Mouse (Mus musculus) liver, adult (tissue): Measurements from ENCODE around the gene C030005K15Rik.
"Not testable (repeated sequence)": the region's sequence is repeated elsewhere in the genome, so short reads cannot be mapped to it uniquely, and the experiment has no call there.

Experiments used
- GATA4 ChIP-seq: IDR thresholded peaks from 2 replicates; pipeline ENCODE4 v1.6.1; 2014; ENCODE audit warnings: mild to moderate bottlenecking, low read length; ENCODE audit not compliant: insufficient replicate concordance

C030005K15Rik gene

GRCm38 (mm10) chr10:97726655-97727054 lies at the start of gene C030005K15Rik:
TSS of gene C030005K15Rik (minus strand) at chr10:97726755.
- not testable (repeated sequence) for TF ChIP-seq GATA4

- no peak for TF ChIP-seq GATA4
These were observed 41.7 kb upstream of the C030005K15Rik start for GRCm38 (mm10) chr10:97768171-97768749.

GRCm38 (mm10) chr10:97753821-97754220 lies 27.3 kb upstream of the C030005K15Rik start:
- no peak for TF ChIP-seq GATA4

GRCm38 (mm10) chr10:97747231-97747630 lies 20.7 kb upstream of the C030005K15Rik start:
- TF ChIP-seq GATA4 = no peak

- TF ChIP-seq GATA4 = no peak
These were observed 626 bp downstream of the C030005K15Rik start for GRCm38 (mm10) chr10:97725929-97726328.

GRCm38 (mm10) chr10:97722709-97723108 lies 3.8 kb downstream of the C030005K15Rik start:
- no peak for TF ChIP-seq GATA4

- TF ChIP-seq GATA4 = no peak
These were observed 5.9 kb downstream of the C030005K15Rik start for GRCm38 (mm10) chr10:97720625-97721024.

- no peak for TF ChIP-seq GATA4
These were observed 8.5 kb downstream of the C030005K15Rik start for GRCm38 (mm10) chr10:97718021-97718420.

- TF ChIP-seq GATA4 = no peak
These were observed 9.3 kb downstream of the C030005K15Rik start for GRCm38 (mm10) chr10:97717233-97717632.

- no peak for TF ChIP-seq GATA4
These were observed 11.2 kb downstream of the C030005K15Rik start for GRCm38 (mm10) chr10:97715289-97715906.

GRCm38 (mm10) chr10:97714584-97714983 lies 12.0 kb downstream of the C030005K15Rik start:
- no peak for TF ChIP-seq GATA4

- no peak for TF ChIP-seq GATA4
These were observed 13.9 kb downstream of the C030005K15Rik start for GRCm38 (mm10) chr10:97712687-97713086.

- no peak for TF ChIP-seq GATA4
These were observed 22.0 kb downstream of the C030005K15Rik start for GRCm38 (mm10) chr10:97704562-97704961.

- no peak for TF ChIP-seq GATA4
These were observed 24.2 kb downstream of the C030005K15Rik start for GRCm38 (mm10) chr10:97702321-97702720.

GRCm38 (mm10) chr10:97693398-97694135 lies 33.0 kb downstream of the C030005K15Rik start:
- TF ChIP-seq GATA4 = no peak

- no peak for TF ChIP-seq GATA4
These were observed 33.6 kb downstream of the C030005K15Rik start, which contains the start of gene Ccer1 for GRCm38 (mm10) chr10:97692913-97693312. TSS of gene Ccer1 (plus strand) at chr10:97693059.

- TF ChIP-seq GATA4 = no peak
These were observed 37.1 kb downstream of the C030005K15Rik start for GRCm38 (mm10) chr10:97689425-97689824.

- no peak for TF ChIP-seq GATA4
These were observed 39.4 kb downstream of the C030005K15Rik start for GRCm38 (mm10) chr10:97687198-97687597.
